Mouse (Mus musculus) ZHBTc4 (cell line): Measurements from ENCODE around the gene Olfr456.
"Not testable (repeated sequence)": the region's sequence is repeated elsewhere in the genome, so short reads cannot be mapped to it uniquely, and the experiment has no call there.

Experiments
- DNase-seq: peaks from one replicate; pipeline ENCODE4 v3.0.0-alpha.2; 2011; ENCODE audit warnings: low read depth, low spot score

The Olfr456 gene

DNA sequence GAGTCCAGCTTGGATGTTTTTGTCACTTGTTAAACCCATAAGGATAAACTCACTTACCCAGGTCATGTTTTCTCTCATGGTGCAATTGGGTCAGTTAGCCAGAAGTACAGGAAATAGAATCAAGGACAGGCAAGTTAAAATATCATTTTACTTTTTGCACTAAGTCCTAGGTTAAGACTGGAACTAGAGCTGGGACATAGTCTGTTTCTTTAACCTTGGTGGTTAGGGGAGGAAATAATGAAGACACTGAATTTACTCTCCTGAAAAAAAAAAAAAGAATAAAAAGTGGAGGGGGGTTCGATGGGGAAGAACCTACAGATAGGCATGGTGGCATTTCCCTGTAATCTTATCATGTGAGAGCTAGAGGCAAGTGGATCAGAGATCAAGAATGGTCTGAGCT is at the start of gene Olfr456:
Gene Olfr456, minus strand, starts transcription at position 101 of the 400 bp plus-strand sequence.
- no peak for DNase-seq

DNA sequence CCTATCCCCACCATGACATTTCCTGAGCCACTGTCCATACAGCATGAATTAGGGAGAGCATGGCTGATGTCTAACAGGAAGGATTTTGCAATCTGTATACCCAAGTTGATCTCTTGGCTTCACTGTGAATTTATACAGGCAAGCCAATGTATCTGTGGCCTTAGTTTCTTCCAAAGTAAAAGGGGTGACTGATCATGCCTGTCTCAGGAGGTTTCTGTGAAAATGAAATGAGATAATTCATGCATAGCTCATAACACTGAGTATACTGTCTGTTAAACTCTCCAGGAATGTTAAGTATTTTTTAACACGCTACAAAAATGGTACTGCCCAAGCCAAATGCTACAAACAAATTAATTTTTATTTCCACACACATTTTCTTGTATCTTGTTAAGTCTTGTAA is 26.4 kb upstream of the Olfr456 start:
- no peak for DNase-seq

DNA sequence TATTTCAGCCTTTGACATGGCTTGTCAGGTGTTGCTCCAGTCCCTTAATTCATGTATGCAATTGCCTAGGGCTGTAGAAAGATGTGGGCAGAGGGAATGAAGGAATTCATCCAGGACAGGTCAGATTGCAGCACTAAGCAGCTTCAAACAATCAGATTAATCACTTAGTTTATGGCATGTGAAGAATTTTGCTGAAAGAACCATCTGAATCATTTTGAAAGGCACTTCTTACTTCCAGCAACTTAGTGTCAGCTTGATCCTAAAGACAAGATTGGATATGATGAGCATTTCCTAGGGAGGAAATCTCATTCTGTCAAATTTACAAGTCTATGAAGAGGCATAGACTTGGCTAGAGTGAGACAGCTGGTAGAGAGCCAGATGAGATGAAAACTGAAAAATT is 22.3 kb upstream of the Olfr456 start:
- no peak for DNase-seq

DNA sequence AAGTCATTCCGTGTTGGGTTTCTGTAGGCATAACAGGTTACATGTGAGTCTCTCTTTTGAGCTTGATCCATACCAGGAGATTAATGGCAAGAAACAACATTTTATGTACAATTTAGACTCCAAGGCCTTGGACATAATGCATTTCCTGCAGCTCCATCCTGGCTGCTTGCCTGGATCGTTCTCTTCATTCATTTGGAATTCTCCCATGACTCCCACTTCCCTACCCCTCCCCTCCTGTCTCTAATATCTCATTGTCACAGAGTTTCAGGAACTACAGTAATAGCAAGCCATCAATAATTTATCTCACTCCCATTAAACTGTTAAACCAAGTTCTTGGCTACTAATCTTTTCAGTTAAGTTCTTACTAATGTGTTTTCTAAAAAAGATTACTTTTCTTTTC is 16.5 kb upstream of the Olfr456 start:
- no peak for DNase-seq

DNA sequence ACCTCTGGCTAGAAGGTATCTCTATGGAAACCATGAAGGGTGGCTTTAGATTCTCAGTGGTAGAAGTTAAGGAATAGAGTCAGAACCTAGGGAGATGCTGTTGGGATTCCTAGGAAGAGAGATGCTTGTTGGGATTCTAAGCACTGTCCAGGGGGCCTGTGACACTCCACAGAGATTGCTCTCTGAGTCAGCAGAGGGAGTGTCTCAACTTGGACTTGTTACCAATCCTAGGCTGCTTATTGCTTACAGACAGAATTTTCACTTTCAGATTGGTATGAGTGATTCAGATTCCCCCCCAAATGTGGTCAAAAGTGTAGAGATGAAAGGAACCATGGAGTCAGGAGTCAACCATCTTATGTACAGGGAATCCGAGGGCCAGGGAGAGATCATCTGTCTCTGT is 2.7 kb upstream of the Olfr456 start:
- DNase-seq, result no peak

DNA sequence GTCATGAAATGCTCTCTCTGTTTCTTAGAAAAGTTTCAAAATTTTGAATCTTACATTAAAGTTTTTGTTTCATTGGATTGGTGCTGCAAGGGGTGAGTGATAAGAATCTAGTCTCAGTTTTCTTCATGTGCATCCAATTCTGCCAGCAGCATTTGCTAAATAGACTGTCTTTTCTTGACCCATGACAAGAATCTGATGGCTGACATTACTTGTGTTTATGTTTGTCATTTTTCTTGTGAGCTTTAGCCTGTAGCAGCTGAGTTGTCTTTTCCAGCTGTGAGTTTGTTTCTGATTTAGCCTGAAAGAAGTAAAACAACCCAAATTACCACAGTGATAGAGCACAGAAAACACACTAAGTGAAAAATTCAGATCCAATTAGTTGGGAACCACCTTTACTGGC is 2.4 kb downstream of the Olfr456 start:
- no peak for DNase-seq

DNA sequence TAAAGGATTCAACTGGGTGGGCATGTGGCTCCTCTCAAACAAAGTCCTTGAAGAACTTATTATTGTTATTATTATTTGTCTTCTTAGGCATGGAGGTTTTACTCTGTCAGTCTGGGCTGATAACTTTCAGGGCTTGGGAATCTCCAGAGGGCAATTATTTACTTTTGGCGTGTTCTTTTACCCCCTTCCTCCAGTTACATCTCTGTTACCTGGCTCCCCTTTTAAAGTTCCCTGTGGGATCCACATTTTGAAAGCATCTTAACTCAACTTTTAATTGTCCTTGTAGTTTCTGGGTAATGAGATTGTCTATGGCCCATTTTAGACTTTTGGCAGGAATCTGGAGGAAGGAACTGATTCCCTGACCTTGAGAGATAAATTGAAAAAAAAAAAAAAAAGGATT is 10.8 kb downstream of the Olfr456 start, which contains the start of gene Olfr457:
Gene Olfr457, minus strand, starts transcription at position 101 of the 400 bp plus-strand sequence.
- DNase-seq, result no peak

DNA sequence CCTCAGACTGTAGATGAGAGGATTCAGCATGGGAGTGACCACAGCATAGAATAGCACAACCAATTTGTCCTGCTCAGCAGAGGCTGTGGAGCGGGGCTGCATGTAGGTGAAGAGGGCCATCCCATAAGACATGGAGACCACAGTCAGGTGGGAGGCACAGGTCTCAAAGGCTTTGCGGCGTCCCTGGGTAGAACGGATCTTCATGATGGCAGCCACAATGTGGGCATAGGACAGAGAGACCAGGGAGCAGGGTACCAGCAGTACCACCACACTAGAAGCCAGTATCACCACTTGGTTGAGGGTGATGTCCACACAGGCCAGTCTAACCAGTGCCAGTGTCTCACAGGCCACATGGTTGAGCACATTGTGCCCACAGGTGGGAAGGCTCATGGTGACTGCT is 15.7 kb downstream of the Olfr456 start:
- not testable (repeated sequence) for DNase-seq

DNA sequence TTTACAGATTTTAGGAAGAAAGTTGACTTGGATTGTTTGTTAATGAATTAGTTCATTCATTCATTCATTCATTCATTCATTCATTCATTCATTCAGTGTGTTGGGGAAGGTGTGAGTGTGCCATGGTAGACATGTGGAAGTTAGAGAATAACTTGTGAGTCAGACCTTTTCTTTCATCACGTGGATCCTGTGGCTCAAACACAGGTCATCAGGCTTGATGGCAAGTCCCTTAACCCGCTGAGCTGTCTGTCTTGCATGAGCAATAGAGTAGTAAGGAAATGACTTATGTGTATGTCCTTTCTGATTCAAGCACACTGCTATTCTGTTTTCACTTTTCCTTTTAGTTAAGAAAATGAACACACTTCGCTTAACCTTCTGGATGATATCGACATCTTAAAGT is 16.5 kb downstream of the Olfr456 start:
- no peak for DNase-seq

DNA sequence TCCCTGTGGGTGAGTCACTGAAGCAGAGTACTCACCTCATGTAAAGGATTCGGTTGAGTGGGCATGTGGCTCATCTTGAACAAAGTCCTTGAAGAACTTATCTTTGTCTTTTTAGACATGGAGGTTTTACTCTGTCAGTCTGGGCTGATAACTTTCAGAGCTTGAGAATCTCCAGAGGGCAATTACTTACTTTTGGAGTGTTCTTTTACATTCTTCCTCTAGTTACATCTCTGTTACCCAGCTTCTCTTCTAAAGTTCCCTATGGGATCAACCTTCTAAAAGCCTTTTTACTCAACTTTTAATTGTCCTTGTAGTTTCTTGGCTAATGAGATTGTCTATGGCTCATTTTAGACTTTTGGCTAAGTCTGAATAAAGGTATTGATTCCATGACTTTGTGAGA is 21.9 kb downstream of the Olfr456 start, which contains the start of gene Olfr458:
Gene Olfr458, minus strand, starts transcription at position 101 of the 400 bp plus-strand sequence.
- DNase-seq, result no peak

DNA sequence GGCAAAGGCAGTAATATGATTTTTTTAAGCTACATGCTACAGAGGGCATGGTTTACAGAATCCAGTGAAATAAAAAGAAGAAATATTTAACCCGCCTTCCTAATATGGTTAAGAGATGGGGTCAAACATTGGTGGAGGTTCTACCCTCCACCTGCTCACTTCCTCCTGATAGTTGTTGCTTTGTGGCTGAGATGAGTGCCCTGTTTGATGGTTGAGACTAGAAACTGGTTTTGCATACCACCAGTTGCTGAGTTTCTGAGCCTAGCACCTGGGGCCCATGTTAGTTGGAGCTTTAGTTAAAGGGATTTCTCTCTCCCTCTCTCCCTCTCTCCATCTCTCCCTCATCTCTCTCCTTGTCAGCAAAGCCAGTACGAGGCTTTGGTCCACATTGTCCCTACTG is 39.6 kb downstream of the Olfr456 start:
- DNase-seq, result no peak

DNA sequence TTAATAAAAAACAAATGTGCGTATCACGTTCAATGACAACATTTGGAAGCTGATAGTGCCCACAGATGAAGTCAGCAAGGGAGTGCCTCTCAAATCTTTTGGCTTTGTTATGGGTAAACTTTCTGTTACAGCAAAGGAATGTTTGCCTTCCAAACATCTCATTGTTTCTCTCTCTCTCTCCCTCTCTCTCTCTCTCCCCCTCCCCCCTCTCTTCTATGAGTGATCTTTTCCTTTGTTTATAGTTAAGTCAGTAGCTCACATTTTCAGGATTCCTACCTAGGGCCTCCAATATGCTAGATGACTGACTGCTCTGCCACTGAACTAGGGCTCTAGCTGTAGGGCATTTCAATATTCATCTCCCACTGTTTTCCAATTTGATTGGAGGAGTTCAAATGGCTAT is 42.5 kb downstream of the Olfr456 start:
- peak; percentile 31 for DNase-seq

DNA sequence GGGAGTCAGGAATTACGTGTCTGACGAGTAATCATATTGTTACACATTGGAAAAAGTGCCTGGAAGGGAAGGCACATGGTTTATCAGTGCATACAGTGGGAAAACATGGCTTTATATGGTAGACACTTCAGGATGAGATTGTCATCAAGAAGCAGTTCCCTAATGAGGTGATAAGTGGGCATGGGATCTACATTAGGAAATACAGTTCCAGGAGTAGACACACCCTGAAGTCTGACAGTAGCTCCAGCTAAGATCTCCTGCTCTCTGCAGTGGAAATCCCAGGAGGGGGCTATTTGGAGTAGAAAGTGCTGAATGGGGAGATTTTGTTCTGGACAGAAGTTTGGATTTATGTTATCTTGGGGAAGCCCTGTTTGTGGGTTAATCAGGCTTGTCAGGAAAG is 45.6 kb downstream of the Olfr456 start:
- DNase-seq, result no peak
